Mouse (Mus musculus) cerebellum, postnatal 14 days (tissue): Measurements from ENCODE around the gene A530032D15Rik.
"Not testable (repeated sequence)": the region's sequence is repeated elsewhere in the genome, so short reads cannot be mapped to it uniquely, and the experiment has no call there.

Experiments
- DNase-seq, 2 experiments: peaks; one replicate each; pipeline ENCODE4 v3.0.0; 2021; ENCODE audit warnings: mixed read lengths in 2 of 2

Gene A530032D15Rik

GRCm38 (mm10) chr1:85109753-85110152, at the start of gene A530032D15Rik:
Gene A530032D15Rik (minus strand): TSS chr1:85109853.
- DNase-seq = not testable (repeated sequence)

DNA sequence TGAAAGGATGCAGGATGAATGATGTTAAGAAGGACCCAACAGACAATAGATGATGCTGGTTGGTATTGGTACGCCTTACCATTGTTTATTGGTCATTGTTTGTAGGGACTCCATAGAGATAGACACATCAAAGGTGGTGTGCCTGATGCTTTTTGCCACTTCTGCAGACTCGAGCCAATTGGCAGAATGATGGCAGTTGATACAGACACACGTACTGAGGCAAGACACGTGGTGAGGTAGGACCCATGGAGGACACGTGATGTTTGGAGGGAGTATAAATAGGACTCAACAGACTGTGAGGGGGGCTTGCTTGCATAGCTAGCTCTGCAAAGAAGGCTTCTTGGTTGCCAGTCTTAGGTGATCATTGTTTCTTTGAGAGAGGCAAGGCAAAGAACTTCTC, 45.5 kb upstream of the A530032D15Rik start:
- not testable (repeated sequence) for DNase-seq

DNA sequence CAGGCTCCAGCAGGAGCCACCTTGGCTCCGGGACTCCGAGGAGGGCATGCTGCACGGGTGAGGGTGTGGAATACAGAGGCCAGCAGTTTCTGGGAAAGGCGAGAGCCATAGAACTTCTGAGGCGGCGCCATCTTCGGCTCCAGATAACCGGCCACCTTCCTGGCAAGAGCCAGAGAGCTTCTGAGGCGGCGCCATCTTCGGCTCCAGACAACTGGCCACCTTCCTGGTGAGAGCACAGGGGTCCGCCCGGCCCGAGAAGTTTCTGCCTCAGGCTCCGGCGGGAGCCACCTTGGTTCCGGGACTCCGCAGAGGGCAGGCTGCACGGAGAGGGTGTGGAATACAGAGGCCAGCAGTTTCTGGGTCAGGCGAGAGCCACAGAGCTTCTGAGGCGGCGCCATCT, 24.0 kb upstream of the A530032D15Rik start:
- not testable (repeated sequence) for DNase-seq

DNA sequence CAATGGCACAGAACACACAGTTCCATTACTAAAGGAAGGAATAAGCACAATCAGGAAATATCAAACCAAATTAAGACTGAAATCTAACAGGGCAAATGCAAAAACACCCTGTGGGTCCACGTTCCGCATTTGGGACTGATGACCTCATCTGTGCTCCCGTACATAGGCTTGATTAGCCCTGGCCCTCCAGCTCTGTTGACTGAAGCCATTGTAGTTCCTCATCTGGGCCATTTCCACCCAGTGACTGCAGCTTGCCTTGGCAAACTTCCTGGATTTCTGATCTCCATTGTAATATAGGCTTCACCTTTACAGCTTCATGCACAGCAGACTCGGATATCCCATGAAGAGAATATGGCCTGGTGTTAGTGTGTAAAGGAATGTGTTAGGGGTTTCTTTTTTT, 12.2 kb upstream of the A530032D15Rik start:
- not testable (repeated sequence) for DNase-seq

GRCm38 (mm10) chr1:85118341-85118740, 8.7 kb upstream of the A530032D15Rik start:
- DNase-seq = not testable (repeated sequence)

DNA sequence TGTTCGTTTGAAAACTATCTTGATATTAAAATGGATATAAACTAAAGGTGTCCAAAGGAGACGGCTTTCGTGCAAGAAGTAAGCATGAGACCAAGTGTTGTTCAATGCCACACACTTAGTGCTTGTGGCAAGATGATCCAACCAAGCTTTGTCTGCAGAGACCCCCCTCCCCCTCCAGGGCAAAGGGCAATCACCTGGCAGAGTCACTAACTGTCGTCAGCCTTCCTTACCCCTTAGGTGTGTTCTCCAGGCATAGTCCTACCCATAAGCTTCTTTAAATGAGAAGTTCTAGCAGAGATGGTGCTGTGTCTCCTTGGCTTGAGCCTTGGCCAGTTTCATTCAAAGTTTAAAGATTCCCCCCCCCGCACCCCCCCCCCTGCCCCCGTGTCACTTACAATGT, 7.9 kb upstream of the A530032D15Rik start:
- not testable (repeated sequence) for DNase-seq

DNA sequence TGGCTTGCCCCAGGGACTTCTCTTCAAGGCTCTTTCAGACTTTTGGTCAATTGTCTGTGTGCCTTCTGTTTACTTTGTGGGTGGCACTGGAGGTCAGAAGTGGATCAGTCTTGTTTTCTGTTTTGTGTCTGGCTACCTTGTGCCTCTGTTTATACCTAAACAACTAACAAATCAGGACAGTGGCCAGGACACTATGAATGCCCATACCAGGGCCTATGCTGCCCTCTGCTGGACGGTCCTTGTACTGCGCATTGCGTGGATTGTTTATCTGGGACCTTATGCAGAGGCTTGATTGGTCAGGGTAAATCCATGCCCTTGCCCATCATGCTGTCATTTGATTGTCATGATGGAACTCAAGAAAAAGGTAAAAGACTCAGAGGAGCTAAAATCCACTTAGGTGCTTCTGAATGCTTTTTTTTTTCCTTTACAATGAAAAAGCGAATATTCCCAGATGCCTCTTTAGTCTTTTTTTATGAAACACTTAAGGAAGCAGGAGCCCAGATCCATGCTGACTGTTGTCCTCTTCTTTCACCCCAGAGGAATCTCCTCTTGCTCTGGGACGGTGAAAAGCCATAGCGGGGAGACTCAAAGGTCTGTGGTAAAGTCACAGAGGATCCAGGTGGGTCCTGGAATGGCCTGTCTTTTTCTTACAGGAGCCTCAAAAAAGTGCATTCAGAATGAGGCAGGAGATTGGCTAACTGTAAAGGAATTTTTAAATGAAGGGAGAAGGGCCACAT, 5.2 kb upstream of the A530032D15Rik start:
- peak; percentile 35 to 60 for DNase-seq

DNA sequence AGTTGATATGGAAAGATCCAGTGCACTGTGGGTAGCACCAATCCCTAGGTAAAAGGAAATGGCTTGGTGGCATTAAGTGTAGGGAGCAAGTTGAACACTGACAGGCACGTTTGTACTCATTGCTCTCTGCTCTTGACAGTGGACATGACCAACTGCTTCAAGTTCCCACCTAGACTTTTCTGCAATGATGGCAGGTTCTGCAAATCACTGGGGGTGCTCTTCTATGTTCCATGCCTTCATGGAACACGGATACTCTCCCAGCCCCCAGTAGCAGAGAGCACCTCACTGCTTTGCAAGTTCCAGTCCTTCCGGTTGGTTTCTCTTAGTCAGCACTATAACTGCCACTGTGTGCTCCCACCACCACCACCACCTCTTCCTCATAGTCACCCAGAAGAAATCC, 4.4 kb upstream of the A530032D15Rik start:
- DNase-seq = not testable (repeated sequence)

GRCm38 (mm10) chr1:85112889-85113288, 3.2 kb upstream of the A530032D15Rik start:
- not testable (repeated sequence) for DNase-seq

- DNase-seq = not testable (repeated sequence)
Observed at GRCm38 (mm10) chr1:85112266-85112665, 2.6 kb upstream of the A530032D15Rik start.

DNA sequence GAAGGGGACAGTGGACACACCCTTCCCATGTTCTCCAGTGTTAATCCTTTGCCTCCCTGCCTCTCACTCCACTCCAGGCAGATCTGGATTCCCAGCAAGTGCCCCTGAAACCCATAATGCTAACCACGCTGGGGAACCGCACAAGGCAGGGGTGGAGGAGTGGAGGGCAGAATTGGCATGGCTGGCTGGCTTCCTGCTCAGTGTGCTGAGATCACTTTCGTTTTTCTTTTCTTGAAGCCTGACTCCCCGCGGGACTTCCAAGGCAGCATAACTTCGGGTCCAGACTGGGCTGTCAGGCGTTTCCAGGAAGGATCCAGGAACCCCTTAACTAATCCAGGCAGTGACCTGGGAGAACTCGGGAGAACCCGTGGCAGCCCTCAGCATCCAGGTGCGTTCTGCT, 1.9 kb upstream of the A530032D15Rik start:
- DNase-seq = not testable (repeated sequence)

- not testable (repeated sequence) for DNase-seq
Observed at GRCm38 (mm10) chr1:85110876-85111275, 1.2 kb upstream of the A530032D15Rik start.

DNA sequence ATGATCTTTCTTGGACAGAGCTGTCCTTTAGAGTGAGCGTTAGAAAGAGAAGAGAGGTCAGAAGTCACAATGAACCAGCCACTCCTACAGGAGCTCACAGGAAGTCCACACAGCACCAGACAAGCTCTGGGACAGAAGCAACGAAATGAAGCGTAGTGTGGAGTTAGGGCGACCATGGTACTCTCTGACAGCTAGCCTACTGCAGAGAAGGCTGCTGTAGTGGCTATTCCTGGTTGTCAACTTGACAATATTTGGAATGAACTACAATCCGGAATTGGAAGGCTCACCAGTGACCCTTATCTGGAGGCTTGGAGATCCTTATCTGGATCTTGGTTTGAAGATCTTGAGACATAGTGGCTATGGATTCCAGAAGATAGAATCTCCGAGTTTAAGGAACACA, 3.6 kb downstream of the A530032D15Rik start:
- DNase-seq = not testable (repeated sequence)

- DNase-seq = not testable (repeated sequence)
Observed at GRCm38 (mm10) chr1:85105336-85105735, 4.3 kb downstream of the A530032D15Rik start.

DNA sequence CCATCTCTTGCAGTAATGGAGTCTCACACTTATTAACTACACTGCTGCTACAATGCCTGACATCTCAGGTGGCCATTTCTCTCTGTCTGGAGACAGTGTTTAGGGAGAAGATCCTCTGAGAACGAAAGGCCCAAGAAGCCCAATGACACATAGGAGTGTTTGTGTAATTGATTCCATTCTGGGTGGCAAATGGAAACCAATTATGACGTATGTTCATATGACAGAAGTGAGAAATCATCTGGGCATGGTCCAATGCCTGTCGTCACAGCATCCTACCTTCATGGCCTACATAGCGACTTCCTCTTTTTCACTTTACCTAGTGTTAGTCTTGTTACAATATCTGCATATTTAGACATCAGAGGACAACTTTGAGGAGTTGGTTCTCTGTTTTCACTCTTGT, 7.9 kb downstream of the A530032D15Rik start:
- DNase-seq = not testable (repeated sequence)

DNA sequence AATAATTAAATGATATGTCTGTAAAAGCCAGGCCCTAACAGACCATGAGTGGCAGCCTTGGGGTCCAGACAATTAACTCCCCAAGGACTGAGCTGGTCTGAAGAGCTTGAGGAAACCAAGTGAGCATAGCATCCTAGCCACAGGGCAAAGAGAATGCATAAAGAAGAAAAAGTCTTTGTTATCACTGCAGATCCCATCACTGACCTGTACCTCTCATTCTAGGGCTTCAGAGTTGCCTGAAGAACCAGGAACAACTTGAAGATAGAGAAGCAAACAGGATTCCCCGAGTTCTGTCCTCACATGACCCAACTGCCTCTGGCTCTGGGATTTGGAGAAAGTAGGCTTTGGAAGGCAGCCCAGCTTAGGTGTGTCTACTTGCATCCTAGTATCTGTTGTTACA, 9.8 kb downstream of the A530032D15Rik start, which contains the start of gene Gm10553:
TSS of gene Gm10553 (plus strand) at position 301 of the 400 bp plus-strand sequence.
- DNase-seq = not testable (repeated sequence)

DNA sequence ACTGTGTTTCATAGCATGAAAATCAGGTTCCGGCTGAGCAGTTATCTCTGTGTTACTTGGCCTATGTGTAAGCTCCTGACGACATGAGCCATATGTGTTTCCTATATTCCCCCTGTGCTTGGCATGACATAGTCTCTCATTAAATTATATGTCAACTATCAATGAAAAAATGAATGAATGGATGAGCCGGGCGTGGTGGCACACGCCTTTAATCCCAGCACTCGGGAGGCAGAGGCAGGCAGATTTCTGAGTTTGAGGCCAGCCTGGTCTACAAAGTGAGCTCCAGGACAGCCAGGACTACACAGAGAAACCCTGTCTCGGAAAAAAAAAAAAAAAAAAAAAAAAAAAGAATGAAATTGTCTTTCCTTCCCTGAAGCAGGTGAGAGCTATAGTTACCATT, 10.6 kb downstream of the A530032D15Rik start:
- DNase-seq = not testable (repeated sequence)

DNA sequence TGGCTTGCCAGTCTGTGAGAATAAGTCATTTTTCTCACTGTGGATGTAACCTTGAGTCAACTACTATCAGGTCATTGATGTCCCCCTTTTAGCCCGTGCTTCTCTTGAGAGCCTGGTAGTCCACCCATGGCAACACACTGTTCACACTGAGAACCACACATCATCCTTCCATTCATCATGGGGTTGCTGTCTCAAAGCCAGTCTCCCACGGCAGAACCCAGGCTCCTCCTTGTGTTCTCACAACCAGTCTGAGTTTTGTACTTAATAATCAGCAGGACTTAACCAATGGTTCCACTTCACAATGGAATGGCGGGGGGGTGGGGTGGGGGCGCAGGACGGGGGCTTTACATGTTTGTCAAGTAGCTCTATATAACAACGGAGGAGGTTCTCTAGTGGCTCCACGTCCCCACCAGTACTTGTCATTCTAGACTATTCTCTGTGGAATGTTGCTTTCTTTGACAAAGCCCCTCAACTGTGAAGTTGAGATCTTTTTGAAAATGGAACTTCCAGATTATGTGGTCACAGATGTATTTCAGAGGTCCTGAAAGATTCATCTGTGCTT, 16.6 kb downstream of the A530032D15Rik start:
- not testable (repeated sequence) for DNase-seq

DNA sequence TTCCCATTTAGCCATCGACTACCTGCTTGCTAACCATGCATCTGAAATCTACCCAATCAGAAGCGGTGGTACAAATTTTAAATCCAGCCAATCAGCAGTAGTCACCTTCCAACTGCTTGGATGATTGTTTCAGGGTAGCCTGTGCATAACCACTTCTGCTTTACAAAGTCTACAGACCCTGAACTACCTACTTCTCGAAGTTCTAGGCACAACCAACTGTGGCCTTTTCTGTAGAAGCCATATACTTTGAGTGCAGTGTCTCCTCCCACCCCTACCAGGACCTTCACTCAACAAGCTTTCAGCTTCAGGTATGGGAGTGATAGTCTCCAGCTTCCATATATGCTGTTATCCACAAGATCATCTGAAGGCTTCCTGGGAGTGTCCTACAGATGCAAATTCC, 17.5 kb downstream of the A530032D15Rik start:
- not testable (repeated sequence) for DNase-seq

DNA sequence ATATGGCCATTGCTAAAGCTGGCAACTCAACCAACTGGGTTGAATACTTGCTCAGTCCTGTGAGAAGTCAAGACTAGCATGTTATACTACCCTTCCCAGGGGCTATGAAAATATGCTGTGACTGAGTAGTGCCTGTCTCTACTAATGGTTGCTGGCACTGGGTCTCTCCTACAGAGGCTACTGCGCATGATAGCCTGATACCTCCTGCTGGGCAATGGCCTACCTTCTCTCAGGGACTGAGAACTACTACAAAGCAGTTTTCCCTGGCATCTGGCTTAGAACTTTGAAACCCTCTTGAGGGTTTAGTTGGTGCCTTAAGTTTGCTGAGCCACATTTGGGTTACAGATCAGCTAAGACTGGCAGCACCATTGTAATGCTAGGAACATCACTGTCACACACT, 23.4 kb downstream of the A530032D15Rik start:
- not testable (repeated sequence) for DNase-seq

- not testable (repeated sequence) for DNase-seq
Observed at GRCm38 (mm10) chr1:85084803-85085202, 24.9 kb downstream of the A530032D15Rik start.

DNA sequence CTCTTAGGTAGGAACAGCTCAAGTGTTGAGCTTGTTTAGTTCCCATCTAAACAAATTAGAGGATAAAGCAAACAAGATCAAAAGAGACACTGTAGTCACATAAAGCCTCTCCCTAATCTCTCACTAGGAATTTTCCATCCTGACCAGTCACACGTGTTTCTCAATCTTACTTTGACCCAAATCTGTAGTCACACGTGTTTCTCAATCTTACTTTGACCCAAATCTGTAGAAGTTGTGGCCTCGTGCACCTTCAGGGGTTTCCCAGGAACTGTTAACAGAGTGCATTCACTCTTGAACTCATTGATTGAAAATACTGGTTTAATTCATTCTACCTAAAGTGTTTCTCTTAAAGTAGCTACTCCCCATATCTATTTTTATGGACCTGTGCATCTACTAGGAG, 36.6 kb downstream of the A530032D15Rik start:
- DNase-seq = not testable (repeated sequence)

- DNase-seq = not testable (repeated sequence)
Observed at GRCm38 (mm10) chr1:85071690-85072089, 38.0 kb downstream of the A530032D15Rik start.

DNA sequence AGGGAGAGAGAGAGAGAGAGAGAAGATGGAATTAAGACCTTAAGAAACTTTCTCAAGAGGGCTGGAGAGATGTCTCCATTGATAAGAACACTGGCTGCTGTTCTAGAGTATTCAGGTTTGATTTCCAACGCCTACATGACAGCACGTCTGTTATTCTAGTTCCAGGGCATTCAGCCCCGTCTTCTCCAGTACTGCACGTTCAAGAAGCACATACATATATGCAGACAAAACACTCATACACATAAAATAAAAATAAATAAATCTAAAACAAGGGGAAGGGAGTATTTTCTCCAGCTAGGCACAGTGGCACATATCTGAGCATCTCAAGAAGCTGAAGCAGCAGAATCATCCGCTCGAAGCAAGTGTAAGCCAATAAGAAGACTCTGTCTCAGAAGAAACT, 73.9 kb downstream of the A530032D15Rik start:
- DNase-seq = not testable (repeated sequence)
